Mouse (Mus musculus): ENCODE data around the gene Prrc2b.

Prrc2b gene

GRCm38 (mm10) chr2:32235433-32235832 lies 84.6 kb downstream of the Prrc2b start:
- no peak for DNase-seq (ENCODE audit: low spot score)

GRCm38 (mm10) chr2:32235886-32236759 lies 85.2 kb downstream of the Prrc2b start, which contains the start of gene Pomt1:
Pomt1 (plus strand) TSS chr2:32236590.
- peak; percentile 66 for DNase-seq (ENCODE audit: low spot score)

DNA sequence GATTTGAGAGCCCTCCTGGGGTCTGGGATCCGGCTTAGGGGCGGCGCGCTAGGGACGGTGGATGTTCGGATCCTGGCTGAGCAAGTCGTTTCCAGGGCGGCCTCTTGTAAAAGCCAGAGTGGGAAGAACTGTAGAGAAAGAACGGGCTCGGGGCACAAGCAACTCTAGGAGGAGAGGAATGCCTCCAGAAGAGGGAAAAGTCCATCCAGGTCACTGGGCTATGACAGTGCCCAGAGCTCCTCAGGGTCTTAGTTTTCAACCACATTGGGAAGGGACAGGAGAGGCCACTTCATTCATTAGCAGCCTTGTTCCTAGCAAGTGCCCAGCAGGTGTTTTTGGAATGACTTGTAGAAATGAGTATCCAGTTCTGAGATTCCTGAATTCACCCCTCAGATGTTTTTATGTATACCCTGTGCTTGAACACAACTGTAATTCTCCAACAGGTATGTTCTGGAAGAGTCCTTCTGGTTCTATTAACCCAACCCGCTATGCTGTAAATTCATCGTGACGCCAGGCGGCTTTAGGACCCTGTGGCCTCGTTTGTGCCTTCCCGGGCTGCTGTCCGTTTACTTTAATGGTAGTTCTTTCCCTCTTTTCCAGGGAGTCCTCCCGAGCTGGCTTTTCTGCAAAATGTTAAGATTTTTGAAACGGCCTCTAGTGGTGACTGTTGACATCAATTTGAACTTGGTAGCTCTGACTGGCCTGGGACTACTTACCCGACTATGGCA lies 86.0 kb downstream of the Prrc2b start:
- peak; percentile 20 for DNase-seq (ENCODE audit: low spot score)

DNA sequence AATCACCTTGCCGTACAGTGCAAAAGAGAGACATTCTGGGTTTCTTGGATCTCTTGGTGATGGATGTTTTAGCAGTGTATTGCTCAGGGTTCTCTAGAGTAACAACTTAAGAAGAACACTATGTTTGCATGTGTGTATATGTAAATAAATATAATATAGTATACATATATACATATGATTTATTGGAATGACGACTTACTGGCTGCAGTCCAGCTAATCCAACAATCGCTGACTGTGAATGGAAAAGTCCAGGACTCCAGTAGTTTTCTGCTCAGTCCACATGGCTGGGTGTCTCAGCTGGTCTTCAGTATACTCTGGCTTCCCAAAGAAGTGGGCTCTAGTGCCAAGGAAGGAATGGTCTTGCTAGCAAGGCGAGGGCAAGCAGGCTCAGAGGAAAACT lies 86.7 kb downstream of the Prrc2b start:
- no peak for DNase-seq (ENCODE audit: low spot score)

DNA sequence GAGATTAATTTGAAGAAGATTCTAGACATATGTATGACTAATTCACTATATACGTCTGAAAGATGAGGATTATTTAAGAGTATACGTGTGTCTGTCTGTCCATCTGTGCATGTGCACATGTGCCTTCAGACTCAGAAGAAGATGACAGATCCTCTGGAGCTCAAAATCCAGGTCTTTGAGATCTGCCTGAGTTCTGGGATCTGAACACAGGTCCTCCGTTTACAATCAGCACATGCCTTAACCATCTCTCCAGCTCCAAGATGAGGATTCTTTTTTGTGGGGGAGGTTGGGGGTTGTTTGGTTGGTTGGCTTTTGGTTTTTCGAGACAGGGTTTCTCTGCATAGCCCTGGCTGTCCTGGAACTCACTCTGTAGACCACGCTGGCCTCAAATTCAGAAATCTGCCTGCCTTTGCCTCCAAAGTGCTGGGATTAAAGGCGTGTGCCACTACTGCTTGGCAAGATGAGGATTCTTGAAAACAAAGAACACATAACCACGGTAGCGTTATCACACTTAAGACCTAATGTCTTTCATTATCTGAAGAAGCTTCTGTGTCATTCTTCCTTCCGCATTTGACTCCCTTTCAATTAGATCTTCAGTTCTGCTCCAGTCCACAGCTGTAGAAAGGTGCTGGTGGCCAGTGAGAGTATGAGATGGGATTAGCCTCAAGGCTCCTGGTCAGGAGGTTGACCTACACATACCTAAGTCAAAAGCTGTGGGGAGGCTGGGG lies 88.0 kb downstream of the Prrc2b start:
- DNase-seq (ENCODE audit: low spot score): no peak

- no peak for DNase-seq (ENCODE audit: low spot score)
These were observed 89.7 kb downstream of the Prrc2b start for GRCm38 (mm10) chr2:32240591-32240990.

DNA sequence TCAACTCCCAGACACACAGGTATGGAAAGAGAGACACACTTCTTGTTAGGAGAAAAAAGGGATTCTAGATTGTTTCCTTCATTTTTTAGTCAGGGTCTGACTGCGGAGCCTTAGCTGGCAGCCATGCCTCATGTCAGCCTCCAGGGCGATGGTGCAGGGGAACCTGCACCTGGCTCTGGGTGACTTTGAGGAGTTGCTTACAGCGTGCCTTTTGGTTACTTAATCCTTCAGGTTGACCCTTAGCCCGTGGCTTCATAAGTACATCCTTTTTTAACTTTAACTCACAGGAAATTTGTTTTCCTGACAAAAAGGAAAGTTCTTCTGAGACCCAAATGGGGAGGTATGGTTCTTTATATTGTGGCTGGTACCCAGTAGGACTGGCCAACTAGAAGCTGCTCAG lies 92.1 kb downstream of the Prrc2b start:
- no peak for DNase-seq (ENCODE audit: low spot score)

GRCm38 (mm10) chr2:32246741-32247140 lies 95.9 kb downstream of the Prrc2b start:
- no peak for DNase-seq (ENCODE audit: low spot score)

DNA sequence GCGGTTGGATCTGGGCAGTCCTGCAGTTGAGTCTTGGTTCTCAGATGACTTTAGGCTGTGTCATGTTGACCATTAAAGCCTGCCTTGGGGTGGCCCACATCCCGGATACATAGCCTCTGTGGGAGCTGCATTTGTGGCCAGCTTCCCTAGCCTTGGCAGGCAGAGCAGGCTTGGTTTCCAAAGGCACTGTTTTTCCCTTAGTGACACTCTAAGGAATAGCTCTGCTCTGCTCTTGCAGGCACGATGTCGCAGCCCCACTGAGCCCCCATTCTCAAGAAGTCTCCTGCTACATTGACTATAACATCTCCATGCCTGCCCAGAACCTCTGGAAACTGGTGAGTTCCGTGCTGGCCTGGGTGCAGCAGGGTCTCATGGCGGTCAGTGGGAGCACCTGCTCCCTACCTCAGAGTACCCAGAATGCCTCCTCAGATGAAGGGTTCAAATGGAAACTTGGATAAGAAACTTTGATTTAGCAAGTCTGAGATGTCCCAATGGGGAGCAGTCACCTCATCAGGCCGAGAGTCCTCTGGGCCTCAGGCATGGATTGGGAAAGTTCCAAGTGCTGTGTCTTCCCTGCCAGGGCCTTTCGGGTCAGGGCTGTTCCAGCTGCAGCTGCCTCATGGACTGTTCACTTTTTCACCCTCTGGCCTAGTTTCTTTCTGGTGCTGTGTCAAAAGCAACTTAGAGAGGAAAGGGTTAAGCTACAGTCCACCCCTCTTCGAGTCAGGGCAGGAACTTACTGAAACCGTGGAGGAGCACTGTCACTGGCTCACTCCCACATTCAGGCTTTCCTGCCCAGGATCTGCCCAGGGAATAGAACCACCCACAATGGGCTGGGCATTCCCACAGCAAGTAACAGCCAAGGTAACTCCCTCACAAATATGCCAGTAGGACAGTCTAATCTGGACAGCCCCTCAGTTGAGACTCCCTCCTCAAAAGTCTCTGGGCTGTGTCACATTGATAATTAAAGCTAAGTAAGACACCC lies 97.8 kb downstream of the Prrc2b start:
- no peak for DNase-seq (ENCODE audit: low spot score)

DNA sequence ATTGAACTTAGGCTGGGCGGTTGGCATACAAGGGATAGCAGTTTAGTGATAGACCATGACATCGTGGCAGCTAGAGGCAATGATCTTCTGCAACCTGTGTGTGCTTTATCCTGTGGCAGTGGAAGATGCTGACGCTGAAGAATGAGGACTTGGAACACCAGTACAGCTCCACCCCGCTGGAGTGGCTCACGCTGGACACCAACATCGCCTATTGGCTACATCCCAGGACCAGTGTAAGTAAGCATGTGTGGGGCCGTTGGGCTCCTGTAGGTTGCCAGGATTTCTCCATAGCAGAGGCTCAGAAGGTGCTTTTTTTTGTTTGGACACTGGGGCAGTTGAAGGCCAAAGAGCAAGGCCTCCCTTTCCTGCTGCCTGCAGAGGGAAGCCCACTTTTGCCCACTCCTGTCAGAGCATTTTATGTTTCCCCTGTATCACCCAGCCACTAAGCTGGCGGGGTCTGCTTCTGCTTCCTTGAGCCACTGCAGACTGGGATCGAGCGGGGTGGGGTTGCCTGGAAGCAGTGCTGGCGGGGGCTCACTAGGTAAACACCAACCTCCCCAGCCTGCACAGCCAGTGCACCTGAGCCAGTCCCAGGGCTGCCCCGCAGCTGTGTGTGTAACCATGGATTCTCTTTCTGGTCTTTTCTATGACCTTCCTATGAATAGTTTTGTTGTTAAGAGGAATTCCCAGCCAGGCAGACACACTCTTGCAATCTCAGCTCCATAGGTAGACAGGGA lies 101.1 kb downstream of the Prrc2b start:
- DNase-seq (ENCODE audit: low spot score): no peak

GRCm38 (mm10) chr2:32252658-32253057 lies 101.8 kb downstream of the Prrc2b start:
- no peak for DNase-seq (ENCODE audit: low spot score)

DNA sequence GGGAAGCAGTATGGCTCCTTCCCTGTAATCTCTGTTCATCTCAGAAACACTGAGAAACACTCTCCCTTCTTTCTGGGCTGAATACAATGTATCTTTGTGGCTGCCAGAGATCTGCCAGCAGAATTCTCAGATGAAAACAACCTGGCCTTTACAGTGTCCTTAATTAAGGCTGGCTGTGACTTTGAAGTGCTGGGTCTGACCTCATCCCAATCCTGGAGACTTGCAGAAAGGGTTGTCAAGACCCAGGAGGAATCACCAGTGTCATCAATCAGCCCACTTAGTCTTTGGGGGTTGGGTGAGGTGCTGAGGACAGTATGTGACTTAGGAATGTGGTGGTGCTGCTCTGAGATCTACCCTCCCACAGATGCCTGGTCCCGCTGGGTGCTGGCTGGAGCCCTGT lies 102.5 kb downstream of the Prrc2b start:
- no peak for DNase-seq (ENCODE audit: low spot score)

DNA sequence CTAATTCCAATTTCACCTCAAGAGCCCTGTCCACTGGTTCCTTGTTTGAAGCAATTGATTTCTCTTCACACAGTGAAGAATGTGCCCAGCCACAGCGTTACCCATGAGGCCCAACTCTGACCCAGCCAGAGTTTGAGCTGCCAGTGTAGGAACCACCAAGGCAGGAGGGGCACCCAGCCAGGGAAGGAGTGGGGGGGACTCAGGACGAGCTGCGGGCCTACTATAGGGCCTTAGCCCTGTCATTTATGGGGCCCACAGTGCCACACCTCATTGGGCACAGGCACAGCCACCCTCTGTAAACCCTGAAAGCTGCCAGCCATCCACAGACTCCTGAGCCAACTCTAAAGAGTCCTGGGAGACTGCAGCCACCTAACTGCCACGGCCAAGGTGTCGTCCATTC lies 103.7 kb downstream of the Prrc2b start:
- no peak for DNase-seq (ENCODE audit: low spot score)

- no peak for DNase-seq (ENCODE audit: low spot score)
These were observed 105.4 kb downstream of the Prrc2b start for GRCm38 (mm10) chr2:32256273-32256672.

DNA sequence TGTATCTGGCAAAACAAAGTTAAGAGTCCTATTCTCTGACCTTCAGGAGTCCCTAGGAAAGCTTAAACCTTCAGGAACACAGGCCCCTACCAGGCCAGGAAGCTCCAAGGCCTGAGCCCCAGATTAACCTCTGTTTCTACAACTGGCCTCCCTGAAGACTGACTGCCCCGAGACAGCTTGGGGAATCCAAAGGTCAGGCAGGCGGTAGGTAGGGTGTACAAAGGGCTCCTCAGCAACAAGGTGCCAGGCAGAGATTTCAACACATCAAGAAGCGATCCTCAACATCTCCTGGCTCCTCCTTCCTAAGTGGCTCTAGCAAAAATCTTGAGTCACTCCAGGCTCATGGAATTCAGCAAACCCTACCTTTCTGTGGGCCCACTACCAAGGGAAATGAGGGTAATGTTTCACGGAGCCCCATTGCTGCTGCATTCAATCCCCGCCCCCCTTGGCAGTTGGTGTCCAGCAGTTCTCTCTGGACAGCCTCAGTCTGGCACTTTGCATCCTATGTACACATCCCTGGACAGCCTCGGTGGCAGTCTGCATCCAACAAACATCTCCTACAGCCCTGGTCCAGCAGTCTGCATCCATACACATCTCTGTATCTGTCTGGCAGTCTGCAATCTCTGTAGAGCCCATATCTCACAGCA lies 108.1 kb downstream of the Prrc2b start:
- DNase-seq (ENCODE audit: low spot score): no peak

DNA sequence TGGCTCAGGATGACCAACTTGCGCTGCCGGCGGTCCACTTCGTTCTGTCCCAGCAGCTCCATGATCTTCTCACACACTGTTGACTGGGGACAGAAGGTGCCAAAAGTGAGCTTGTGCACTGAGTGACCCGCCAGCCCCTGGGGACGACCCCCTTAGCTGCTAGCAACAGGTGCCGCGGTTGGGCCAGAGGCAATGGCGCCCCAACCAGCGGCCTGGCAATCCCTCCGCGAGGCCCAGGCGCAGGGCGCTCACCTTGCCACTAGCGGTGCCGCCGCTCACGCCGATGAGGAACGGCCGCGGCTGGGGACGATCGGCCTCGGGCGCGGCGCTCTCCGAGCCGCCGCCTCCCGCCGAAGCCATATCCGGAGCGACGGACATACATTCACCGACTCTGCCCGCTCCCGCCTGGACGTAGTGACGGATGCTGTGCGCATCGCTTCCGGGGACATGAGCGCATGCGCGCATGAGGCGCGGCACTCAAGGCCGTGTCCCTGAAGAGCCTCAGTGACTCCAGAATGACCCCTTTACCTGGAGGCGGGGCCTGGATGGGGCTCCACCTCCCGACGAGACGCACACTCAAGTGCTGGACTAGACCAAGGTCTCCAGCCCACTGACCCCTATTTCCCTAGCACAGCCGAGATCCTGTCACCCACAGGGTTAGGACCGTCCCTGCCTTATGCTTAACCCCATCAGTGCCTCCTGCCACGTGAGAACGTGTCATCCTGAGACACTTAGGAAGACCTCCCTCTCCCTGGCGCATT lies 109.0 kb downstream of the Prrc2b start, which contains the start of gene Uck1:
Gene Uck1, minus strand, starts transcription at position 503 of the 761 bp plus-strand sequence.
- peak; percentile 73 for DNase-seq (ENCODE audit: low spot score)

DNA sequence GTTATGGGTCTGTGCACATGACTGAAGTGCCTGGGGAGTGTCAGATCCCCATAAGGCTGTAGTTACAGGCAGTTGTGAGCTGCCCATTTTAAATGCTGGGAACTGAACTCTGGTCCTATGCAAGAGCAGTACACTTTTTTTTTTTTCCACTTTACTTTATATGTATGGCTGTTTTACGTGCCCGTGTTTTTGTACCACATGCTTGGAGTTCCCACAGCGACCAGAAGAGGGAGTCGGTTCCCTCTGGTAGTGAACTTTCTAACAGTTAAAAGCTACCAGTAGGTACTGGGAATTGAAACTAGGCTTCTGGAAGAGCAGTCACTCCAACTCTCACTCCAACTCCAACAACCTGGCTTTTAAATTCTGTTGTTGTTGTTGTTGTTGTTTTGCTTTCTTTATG lies 109.8 kb downstream of the Prrc2b start:
- DNase-seq (ENCODE audit: low spot score): no peak

- DNase-seq (ENCODE audit: low spot score): no peak
These were observed 124.9 kb downstream of the Prrc2b start for GRCm38 (mm10) chr2:32275823-32276222.

GRCm38 (mm10) chr2:32282289-32282688 lies 131.4 kb downstream of the Prrc2b start:
- no peak for DNase-seq (ENCODE audit: low spot score)

Data from layer of hippocampus, adult 9-10 months (tissue).